Mouse (Mus musculus) limb, embryonic 14.5 days (tissue): ENCODE measurements around the gene Epb41. TPM values are rescaled to one million over a fixed set of nuclear protein-coding genes. Genes with fewer than 3 reads are reported as not detected.

ENCODE experiments used
- ATAC-seq: fragments of 200-750 bp; cut with Nextera tagmentation; 2 replicates; pipeline ENCODE4 v1.8.0; 2017; ENCODE audit warnings: low read depth, moderate number of reproducible peaks, moderate TSS enrichment; ENCODE audit not compliant: low FRiP score
- DNase-seq: peaks from one replicate; pipeline ENCODE4 v3.0.0-alpha.2; 2015; ENCODE audit warnings: low spot score
- H3K27ac ChIP-seq: fragments of 300-500 bp; sonication (generic); replicated peaks from 2 replicates; pipeline ENCODE4 v1.5.1; 2014; ENCODE audit warnings: low read depth, mild to moderate bottlenecking, low read length, moderate library complexity, mixed read lengths
- H3K27me3 ChIP-seq: fragments of 300-500 bp; sonication (generic); 2 replicates; pipeline ENCODE4 v1.6.1; 2014; ENCODE audit warnings: low read length, mixed read lengths; ENCODE audit not compliant: control insufficient read depth, insufficient read depth
- H3K36me3 ChIP-seq: fragments of 300-500 bp; sonication (generic); 2 replicates; pipeline ENCODE4 v1.6.1; 2014; ENCODE audit warnings: mild to moderate bottlenecking, low read length, moderate library complexity, mixed read lengths; ENCODE audit not compliant: control insufficient read depth, insufficient read depth
- H3K4me1 ChIP-seq: fragments of 300-500 bp; sonication (generic); 2 replicates; pipeline ENCODE4 v1.6.1; 2014; ENCODE audit warnings: antibody characterized with exemption, low read length, mixed read lengths; ENCODE audit not compliant: control insufficient read depth, insufficient read depth
- H3K4me2 ChIP-seq: fragments of 300-500 bp; sonication (generic); replicated peaks from 2 replicates; pipeline ENCODE4 v1.6.1; 2014; ENCODE audit warnings: low read depth, mild to moderate bottlenecking, low read length, moderate library complexity; ENCODE audit not compliant: severe bottlenecking
- H3K4me3 ChIP-seq: fragments of 300-500 bp; sonication (generic); replicated peaks from 2 replicates; pipeline ENCODE4 v1.5.1; 2014; ENCODE audit warnings: low read length
- H3K9ac ChIP-seq: fragments of 300-500 bp; sonication (generic); 2 replicates; pipeline ENCODE4 v1.6.1; 2014; ENCODE audit warnings: mild to moderate bottlenecking, low read depth, low read length, moderate library complexity; ENCODE audit not compliant: severe bottlenecking
- H3K9me3 ChIP-seq: fragments of 300-500 bp; sonication (generic); 2 replicates; pipeline ENCODE4 v1.6.1; 2016; ENCODE audit warnings: low read length; ENCODE audit not compliant: control insufficient read depth
- POLR2A ChIP-seq: fragments of 200-500 bp; IDR thresholded peaks from 2 replicates; pipeline ENCODE4 v1.8.0; 2012; ENCODE audit warnings: inconsistent platforms, mild to moderate bottlenecking, moderate library complexity, borderline replicate concordance; ENCODE audit not compliant: insufficient read depth, insufficient read length; ENCODE audit errors: extremely low read depth
- WGBS: fragments of 180-500 bp; shearing (Covaris S2); extraction: QIAGEN DNeasy Blood & Tissue Kit; methylation state at CpG from one replicate; pipeline ENCODE4 v1.1.7; 2014; 5-methylcytosine and 5-hydroxymethylcytosine counted together
- polyA plus RNA-seq, 2 experiments: library from polyadenylated mRNA; depleted of rRNA in 1 of 2; stranded (reverse) in 1 of 2; unstranded in 1 of 2; fragments of >200 nt; fragmentation: Nextera tagmentation in 1 of 2; extraction: Ambion mirVana in 1 of 2; gene quantifications; 2 replicates each; pipeline versions ENCODE4 v1.2.1 to v1.2.3; 2012 to 2014

Epb41 gene
- polyA plus RNA-seq, 2 experiments, result 60.6 to 76.4 TPM

DNA sequence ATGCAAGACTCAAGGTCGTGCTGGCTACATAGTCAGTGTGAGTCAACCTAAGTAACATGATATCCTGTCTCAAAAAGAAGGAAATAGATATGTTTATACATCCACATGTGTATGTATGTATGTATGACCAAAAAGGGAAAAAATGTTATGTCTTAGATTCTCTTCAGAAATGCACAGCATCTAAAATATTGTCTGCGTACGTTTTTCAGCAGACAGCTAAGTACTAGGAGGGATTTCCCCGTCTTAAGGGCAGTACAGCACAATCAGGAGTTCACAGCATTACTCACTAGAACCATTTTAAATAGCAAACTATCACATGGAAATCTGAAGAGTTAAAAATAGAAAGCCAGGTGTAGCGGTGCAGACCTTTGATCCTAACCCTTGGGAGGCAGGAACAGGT is 38.0 kb downstream of the Epb41 start:
- no peaks in the 10 kb centered on the region for H3K27me3 ChIP-seq
- WGBS, result 79% methylated on average over 5 of the region's 5 CpGs
- no peaks in the 10 kb centered on the region for H3K9me3 ChIP-seq
- peaks cover 4% of the 10 kb centered on the region; the same call in 1 of the 2 replicates for H3K4me1 ChIP-seq
- TF ChIP-seq POLR2A, result no peak
- H3K4me3 ChIP-seq, result no peak overlapping the region
- H3K9ac ChIP-seq, result no peak overlapping the region
- no peak overlapping the region for H3K27ac ChIP-seq
- ATAC-seq (no peak), DNase-seq (no peak)
- no peak overlapping the region for H3K4me2 ChIP-seq
- H3K36me3 ChIP-seq, result no peaks in the 10 kb centered on the region

- TF ChIP-seq POLR2A, result no peak
- no peaks in the 10 kb centered on the region for H3K36me3 ChIP-seq
- peaks cover 7% of the 10 kb centered on the region for H3K4me1 ChIP-seq
- no peak overlapping the region for H3K4me2 ChIP-seq
- H3K9me3 ChIP-seq, result no peaks in the 10 kb centered on the region
- no peaks in the 10 kb centered on the region for H3K27me3 ChIP-seq
- no peak for ATAC-seq
- DNase-seq, result no peak
- no peak overlapping the region for H3K9ac ChIP-seq
- no peak overlapping the region for H3K27ac ChIP-seq
- 26% methylated on average over 2 of the region's 2 CpGs for WGBS
- H3K4me3 ChIP-seq, result no peak overlapping the region
Measured at GRCm38 (mm10) chr4:132034242-132034641, 40.9 kb downstream of the Epb41 start.

- TF ChIP-seq POLR2A, result no peak
- ATAC-seq (no peak), DNase-seq (no peak)
- H3K4me1 ChIP-seq, result peaks cover 3% of the 10 kb centered on the region; the same call in 1 of the 2 replicates
- no peak overlapping the region for H3K27ac ChIP-seq
- H3K36me3 ChIP-seq, result no peaks in the 10 kb centered on the region
- no peaks in the 10 kb centered on the region for H3K9me3 ChIP-seq
- WGBS, result 77% methylated on average over 1 of the region's 1 CpGs
- H3K9ac ChIP-seq, result no peak overlapping the region
- H3K27me3 ChIP-seq, result no peaks in the 10 kb centered on the region
- no peak overlapping the region for H3K4me3 ChIP-seq
- no peak overlapping the region for H3K4me2 ChIP-seq
Measured at GRCm38 (mm10) chr4:132033183-132033582, 41.9 kb downstream of the Epb41 start.

DNA sequence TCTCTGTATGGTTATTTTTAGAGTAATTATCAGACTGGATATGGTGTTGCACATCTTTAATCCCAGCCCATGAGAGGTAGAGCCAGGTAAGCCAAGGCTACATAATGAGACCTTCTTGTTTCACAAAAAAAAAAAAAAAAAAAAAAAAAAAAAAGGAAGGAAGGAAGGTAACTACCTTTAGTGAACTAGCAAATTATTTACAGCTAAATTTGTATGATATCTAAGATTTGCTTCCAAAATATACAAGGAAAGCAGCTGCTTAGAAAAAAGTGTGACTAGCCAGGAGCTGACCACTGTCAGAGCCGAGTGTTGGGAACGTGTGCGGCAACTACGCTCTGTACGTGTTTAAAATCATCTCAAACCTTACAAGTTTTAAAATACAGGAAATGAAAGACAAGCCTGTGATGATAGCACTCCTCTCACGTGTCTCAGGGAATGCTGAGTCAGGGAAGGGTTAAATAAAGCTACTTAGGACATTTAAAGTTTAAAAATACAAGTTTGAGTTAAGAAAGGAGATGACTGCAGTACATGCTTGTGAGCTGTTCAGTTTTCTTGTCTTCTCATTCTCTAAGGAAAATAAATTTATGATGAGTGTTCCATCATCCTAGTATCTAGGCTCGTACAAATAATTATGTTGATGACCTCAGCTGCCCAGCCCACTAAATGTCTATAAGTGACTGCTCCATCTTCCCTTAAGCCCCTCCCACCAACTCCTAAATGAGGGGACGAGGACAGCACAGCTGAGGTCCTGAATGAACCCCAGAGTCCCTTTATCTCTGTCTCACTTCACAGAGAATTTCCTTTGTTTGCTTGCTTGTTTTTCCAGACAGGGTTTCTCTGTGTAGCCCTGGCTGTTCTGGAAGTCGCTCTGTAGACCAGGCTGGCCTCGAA is 45.0 kb downstream of the Epb41 start:
- H3K9me3 ChIP-seq, result no peaks in the 10 kb centered on the region
- no peaks in the 10 kb centered on the region for H3K27me3 ChIP-seq
- no peak overlapping the region for H3K27ac ChIP-seq
- no peak overlapping the region for H3K4me2 ChIP-seq
- peaks cover 3% of the 10 kb centered on the region; the same call in 1 of the 2 replicates for H3K4me1 ChIP-seq
- no peaks in the 10 kb centered on the region for H3K36me3 ChIP-seq
- no peak overlapping the region for H3K9ac ChIP-seq
- 64% methylated on average over 10 of the region's 10 CpGs for WGBS
- no peak overlapping the region for H3K4me3 ChIP-seq
- no peak for DNase-seq
- no peak for ATAC-seq
- no peak for TF ChIP-seq POLR2A

DNA sequence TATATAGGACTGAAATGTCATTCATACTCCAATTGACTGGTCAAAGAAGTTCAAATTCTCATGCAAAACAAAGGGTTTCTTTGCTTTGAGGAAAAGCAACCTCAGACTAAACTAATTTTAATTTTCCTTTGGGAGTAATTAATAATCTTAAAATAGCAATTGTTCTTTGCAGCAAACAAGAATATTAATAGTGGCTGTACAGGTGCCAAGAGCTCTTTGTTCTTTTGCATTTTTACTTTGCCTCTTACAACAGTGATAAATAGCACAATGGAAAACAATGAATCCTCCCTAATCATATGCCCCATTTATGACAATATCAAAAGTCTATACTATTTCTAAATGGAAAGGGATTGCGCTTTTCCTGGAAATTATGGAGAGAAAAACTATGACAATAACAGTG is 47.3 kb downstream of the Epb41 start:
- WGBS, result 93% methylated on average over 1 of the region's 1 CpGs
- peaks cover 3% of the 10 kb centered on the region; the same call in 1 of the 2 replicates for H3K4me1 ChIP-seq
- no peak for TF ChIP-seq POLR2A
- DNase-seq (no peak), ATAC-seq (no peak)
- H3K9ac ChIP-seq, result no peak overlapping the region
- H3K4me2 ChIP-seq, result no peak overlapping the region
- H3K27me3 ChIP-seq, result no peaks in the 10 kb centered on the region
- no peaks in the 10 kb centered on the region for H3K9me3 ChIP-seq
- no peak overlapping the region for H3K4me3 ChIP-seq
- no peak overlapping the region for H3K27ac ChIP-seq
- H3K36me3 ChIP-seq, result no peaks in the 10 kb centered on the region
